Mouse (Mus musculus): ENCODE results near the gene Flvcr2.

DNA sequence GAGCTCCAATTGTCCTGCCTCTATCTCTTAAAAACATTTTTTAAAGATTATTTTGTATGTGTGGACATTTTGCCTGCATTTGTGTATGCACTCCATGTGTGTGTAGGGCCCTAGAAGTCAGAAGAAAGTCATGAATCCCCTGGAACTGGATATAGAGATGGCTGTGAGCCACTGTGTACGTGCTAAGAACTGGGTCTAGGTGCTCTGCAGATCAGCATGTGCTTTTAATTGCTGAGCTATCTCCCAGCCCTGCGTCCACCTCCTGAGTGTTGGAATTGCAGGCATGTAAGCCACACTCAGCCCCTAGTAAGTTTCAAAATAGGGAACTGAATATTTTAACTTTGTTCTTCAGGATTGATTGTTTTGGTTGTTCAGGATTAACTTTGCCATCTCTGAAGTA is 88.2 kb downstream of the Flvcr2 start:
- TF ChIP-seq CTCF (IDR thresholded peaks at IDR 0.05; ENCODE audit: low read depth, low read length), result no peak
- no peak for TF ChIP-seq POLR2A (IDR thresholded peaks at IDR 0.05; ENCODE audit: extremely low read depth, insufficient read depth, low read length)

Data from liver, adult 2 months (tissue).